Mouse (Mus musculus) limb, embryonic 14.5 days (tissue): ENCODE measurements at regions not wholly inside any gene's neighbourhood (a gene's known extent, or its start where the extent isn't known, plus 50 kb on each side); places are given as distances from the start of the nearest gene placed in this dataset.

Source experiments
- ATAC-seq: fragments of 200-750 bp; cut with Nextera tagmentation; 2 replicates; pipeline ENCODE4 v1.8.0; 2017; ENCODE audit warnings: low read depth, moderate number of reproducible peaks, moderate TSS enrichment; ENCODE audit not compliant: low FRiP score
- DNase-seq: peaks from one replicate; pipeline ENCODE4 v3.0.0-alpha.2; 2015; ENCODE audit warnings: low spot score
- H3K27ac ChIP-seq: fragments of 300-500 bp; sonication (generic); replicated peaks from 2 replicates; pipeline ENCODE4 v1.5.1; 2014; ENCODE audit warnings: low read depth, mild to moderate bottlenecking, low read length, moderate library complexity, mixed read lengths
- H3K27me3 ChIP-seq: fragments of 300-500 bp; sonication (generic); 2 replicates; pipeline ENCODE4 v1.6.1; 2014; ENCODE audit warnings: low read length, mixed read lengths; ENCODE audit not compliant: control insufficient read depth, insufficient read depth
- H3K36me3 ChIP-seq: fragments of 300-500 bp; sonication (generic); 2 replicates; pipeline ENCODE4 v1.6.1; 2014; ENCODE audit warnings: mild to moderate bottlenecking, low read length, moderate library complexity, mixed read lengths; ENCODE audit not compliant: control insufficient read depth, insufficient read depth
- H3K4me1 ChIP-seq: fragments of 300-500 bp; sonication (generic); 2 replicates; pipeline ENCODE4 v1.6.1; 2014; ENCODE audit warnings: antibody characterized with exemption, low read length, mixed read lengths; ENCODE audit not compliant: control insufficient read depth, insufficient read depth
- H3K4me2 ChIP-seq: fragments of 300-500 bp; sonication (generic); replicated peaks from 2 replicates; pipeline ENCODE4 v1.6.1; 2014; ENCODE audit warnings: low read depth, mild to moderate bottlenecking, low read length, moderate library complexity; ENCODE audit not compliant: severe bottlenecking
- H3K4me3 ChIP-seq: fragments of 300-500 bp; sonication (generic); replicated peaks from 2 replicates; pipeline ENCODE4 v1.5.1; 2014; ENCODE audit warnings: low read length
- H3K9ac ChIP-seq: fragments of 300-500 bp; sonication (generic); 2 replicates; pipeline ENCODE4 v1.6.1; 2014; ENCODE audit warnings: mild to moderate bottlenecking, low read depth, low read length, moderate library complexity; ENCODE audit not compliant: severe bottlenecking
- H3K9me3 ChIP-seq: fragments of 300-500 bp; sonication (generic); 2 replicates; pipeline ENCODE4 v1.6.1; 2016; ENCODE audit warnings: low read length; ENCODE audit not compliant: control insufficient read depth
- POLR2A ChIP-seq: fragments of 200-500 bp; IDR thresholded peaks from 2 replicates; pipeline ENCODE4 v1.8.0; 2012; ENCODE audit warnings: inconsistent platforms, mild to moderate bottlenecking, moderate library complexity, borderline replicate concordance; ENCODE audit not compliant: insufficient read depth, insufficient read length; ENCODE audit errors: extremely low read depth
- WGBS: fragments of 180-500 bp; shearing (Covaris S2); extraction: QIAGEN DNeasy Blood & Tissue Kit; methylation state at CpG from one replicate; pipeline ENCODE4 v1.1.7; 2014; 5-methylcytosine and 5-hydroxymethylcytosine counted together

GRCm38 (mm10) chr6:24262578-24262977 is 94.7 kb upstream of the Slc13a1 start:
- TF ChIP-seq POLR2A: no peak
- no peaks in the 10 kb centered on the region for H3K36me3 ChIP-seq
- H3K9me3 ChIP-seq: no peaks in the 10 kb centered on the region
- H3K27me3 ChIP-seq: no peaks in the 10 kb centered on the region
- no peak for DNase-seq
- 47% methylated on average over 5 of the region's 5 CpGs for WGBS
- ATAC-seq: no peak
- H3K27ac ChIP-seq: no peak overlapping the region
- no peak overlapping the region for H3K4me2 ChIP-seq
- H3K9ac ChIP-seq: no peak overlapping the region
- H3K4me3 ChIP-seq: no peak overlapping the region
- H3K4me1 ChIP-seq: no peaks in the 10 kb centered on the region

GRCm38 (mm10) chr6:24245591-24245990 is 77.7 kb upstream of the Slc13a1 start:
- WGBS: 82% methylated on average over 1 of the region's 1 CpGs
- DNase-seq: no peak
- ATAC-seq: no peak

GRCm38 (mm10) chr6:24238541-24238940 is 70.6 kb upstream of the Slc13a1 start:
- ATAC-seq (no peak), DNase-seq (no peak)
- 26% methylated on average over 1 of the region's 1 CpGs for WGBS
- Histone ChIP-seq H3K36me3 (no peaks in the 10 kb centered on the region), H3K4me1 (no peaks in the 10 kb centered on the region), H3K4me3 (no peak overlapping the region), H3K4me2 (no peak overlapping the region), H3K27ac (no peak overlapping the region), H3K9ac (no peak overlapping the region), H3K27me3 (no peaks in the 10 kb centered on the region), H3K9me3 (no peaks in the 10 kb centered on the region)
- TF ChIP-seq POLR2A: no peak

More at GRCm38 (mm10) chr6:24245591-24245990, 77.7 kb upstream of the Slc13a1 start:
- no peak overlapping the region for H3K4me2 ChIP-seq
- H3K4me1 ChIP-seq: no peaks in the 10 kb centered on the region
- H3K9me3 ChIP-seq: no peaks in the 10 kb centered on the region
- no peak for TF ChIP-seq POLR2A
- H3K4me3 ChIP-seq: no peak overlapping the region
- H3K36me3 ChIP-seq: no peaks in the 10 kb centered on the region
- no peaks in the 10 kb centered on the region for H3K27me3 ChIP-seq
- H3K27ac ChIP-seq: no peak overlapping the region
- no peak overlapping the region for H3K9ac ChIP-seq

GRCm38 (mm10) chr6:24238054-24238453 is 70.2 kb upstream of the Slc13a1 start:
- Histone ChIP-seq H3K4me1 (no peaks in the 10 kb centered on the region), H3K4me3 (no peak overlapping the region), H3K27ac (no peak overlapping the region), H3K27me3 (no peaks in the 10 kb centered on the region), H3K9ac (no peak overlapping the region), H3K4me2 (no peak overlapping the region), H3K36me3 (no peaks in the 10 kb centered on the region), H3K9me3 (no peaks in the 10 kb centered on the region)
- no peak for ATAC-seq
- no peak for DNase-seq
- WGBS: 41% methylated on average over 2 of the region's 2 CpGs
- no peak for TF ChIP-seq POLR2A

GRCm38 (mm10) chr6:24233626-24234025 is 65.7 kb upstream of the Slc13a1 start:
- Histone ChIP-seq H3K9me3 (no peaks in the 10 kb centered on the region), H3K27ac (no peak overlapping the region), H3K36me3 (no peaks in the 10 kb centered on the region), H3K9ac (no peak overlapping the region), H3K4me2 (no peak overlapping the region), H3K4me1 (no peaks in the 10 kb centered on the region), H3K4me3 (no peak overlapping the region), H3K27me3 (no peaks in the 10 kb centered on the region)
- no peak for TF ChIP-seq POLR2A
- WGBS: 87% methylated on average over 2 of the region's 2 CpGs
- DNase-seq: no peak
- ATAC-seq: no peak

GRCm38 (mm10) chr6:24220589-24220988 is 52.7 kb upstream of the Slc13a1 start:
- H3K9me3 ChIP-seq: no peaks in the 10 kb centered on the region

More at GRCm38 (mm10) chr6:24220589-24220988, 52.7 kb upstream of the Slc13a1 start:
- H3K9ac ChIP-seq: no peak overlapping the region
- no peak overlapping the region for H3K4me2 ChIP-seq
- no peak overlapping the region for H3K27ac ChIP-seq
- H3K4me3 ChIP-seq: no peak overlapping the region
- H3K4me1 ChIP-seq: no peaks in the 10 kb centered on the region
- H3K36me3 ChIP-seq: no peaks in the 10 kb centered on the region
- no peak for ATAC-seq
- no peaks in the 10 kb centered on the region for H3K27me3 ChIP-seq
- no peak for DNase-seq
- 73% methylated on average over 1 of the region's 1 CpGs for WGBS
- no peak for TF ChIP-seq POLR2A
